Mouse (Mus musculus): ENCODE results near the gene Pfkm.
A peak's percentile ranks its signal among the peaks of the same experiment; 100 is the strongest.

Gene Pfkm

GRCm38 (mm10) chr15:98134666-98135065 is 42.3 kb downstream of the Pfkm start:
- no peak for ATAC-seq (ENCODE audit: insufficient number of reproducible peaks, low FRiP score, low TSS enrichment)

GRCm38 (mm10) chr15:98135671-98136070 is 43.3 kb downstream of the Pfkm start:
- ATAC-seq (ENCODE audit: insufficient number of reproducible peaks, low FRiP score, low TSS enrichment) = no peak

DNA sequence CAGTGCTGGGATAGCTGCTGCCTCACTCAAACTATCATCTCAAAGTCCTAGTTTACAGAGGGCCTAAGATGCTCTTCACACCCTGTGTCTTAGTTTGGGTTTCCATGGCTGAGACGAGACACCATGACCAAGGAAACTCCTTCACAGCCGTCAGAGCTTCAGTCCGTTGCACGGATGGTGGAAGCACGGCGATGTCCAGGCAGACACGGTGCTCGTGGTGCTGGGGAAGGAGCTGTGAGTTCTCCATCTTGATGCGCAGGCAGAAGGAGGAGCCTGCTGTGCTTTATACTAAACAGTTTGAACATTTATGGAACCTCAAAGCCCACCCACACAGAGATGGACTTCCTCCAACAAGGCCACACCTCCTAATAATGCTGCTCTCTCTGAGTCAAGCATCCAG is 44.5 kb downstream of the Pfkm start:
- ATAC-seq (ENCODE audit: insufficient number of reproducible peaks, low FRiP score, low TSS enrichment) = no peak

- no peak for ATAC-seq (ENCODE audit: insufficient number of reproducible peaks, low FRiP score, low TSS enrichment)
These were observed 47.4 kb downstream of the Pfkm start for GRCm38 (mm10) chr15:98139763-98140162.

- no peak for ATAC-seq (ENCODE audit: insufficient number of reproducible peaks, low FRiP score, low TSS enrichment)
These were observed 48.4 kb downstream of the Pfkm start for GRCm38 (mm10) chr15:98140809-98141208.

GRCm38 (mm10) chr15:98142515-98142914 is 50.1 kb downstream of the Pfkm start:
- no peak for ATAC-seq (ENCODE audit: insufficient number of reproducible peaks, low FRiP score, low TSS enrichment)

DNA sequence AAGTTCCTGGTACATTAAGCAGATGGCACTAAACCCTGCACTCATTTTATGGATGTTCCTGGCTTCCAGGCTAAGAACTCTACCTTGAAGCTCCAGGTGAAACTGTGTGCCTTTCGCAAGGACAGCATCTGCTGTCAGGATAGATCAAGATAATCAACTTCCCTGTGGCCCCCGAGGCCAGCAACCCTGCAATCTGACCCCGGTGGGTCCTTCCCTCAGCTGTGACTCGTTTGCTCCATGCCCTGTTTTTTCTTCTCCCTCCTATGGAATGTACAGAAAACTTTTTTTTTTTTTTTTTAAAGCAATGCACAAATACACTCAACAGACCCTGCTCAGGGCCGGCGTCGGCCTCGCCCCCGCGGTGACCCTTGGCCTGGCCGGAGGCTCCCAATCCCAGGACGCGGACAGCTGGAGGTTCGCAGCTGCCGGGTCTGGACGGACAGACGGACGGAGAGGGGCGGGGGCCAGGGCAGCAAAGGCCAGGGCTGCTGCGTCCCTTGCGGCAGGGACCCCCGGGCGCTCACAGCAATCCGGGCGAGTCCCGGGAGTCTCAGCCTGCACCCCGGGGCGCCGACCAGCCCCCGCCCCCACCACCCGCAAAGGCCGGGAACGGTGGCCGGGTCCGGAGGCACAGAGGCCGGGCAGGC is 52.6 kb downstream of the Pfkm start:
- ATAC-seq (ENCODE audit: insufficient number of reproducible peaks, low FRiP score, low TSS enrichment) = no peak

GRCm38 (mm10) chr15:98145559-98146181 is 53.3 kb downstream of the Pfkm start:
- ATAC-seq (ENCODE audit: insufficient number of reproducible peaks, low FRiP score, low TSS enrichment) = peak; percentile 91

DNA sequence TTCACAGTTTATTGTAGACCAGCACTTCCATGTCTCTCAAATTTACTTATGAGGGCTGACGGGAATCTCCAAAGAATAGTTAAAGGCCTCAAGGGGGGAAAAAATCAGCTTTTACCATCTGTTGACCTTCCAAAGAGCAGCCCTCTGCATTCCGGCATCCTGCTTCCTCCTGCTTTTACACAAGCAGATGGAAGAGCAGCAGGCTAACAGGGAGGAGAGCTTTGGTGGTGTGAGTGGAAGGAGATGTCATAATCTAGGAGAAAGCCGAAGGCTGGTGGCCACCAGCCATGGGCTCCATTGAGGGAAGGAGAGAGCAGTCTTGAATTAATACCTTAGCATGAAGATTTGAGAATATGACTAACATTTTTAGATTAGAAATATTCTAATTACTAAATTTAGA is 56.0 kb downstream of the Pfkm start:
- peak; percentile 89 for ATAC-seq (ENCODE audit: insufficient number of reproducible peaks, low FRiP score, low TSS enrichment)

DNA sequence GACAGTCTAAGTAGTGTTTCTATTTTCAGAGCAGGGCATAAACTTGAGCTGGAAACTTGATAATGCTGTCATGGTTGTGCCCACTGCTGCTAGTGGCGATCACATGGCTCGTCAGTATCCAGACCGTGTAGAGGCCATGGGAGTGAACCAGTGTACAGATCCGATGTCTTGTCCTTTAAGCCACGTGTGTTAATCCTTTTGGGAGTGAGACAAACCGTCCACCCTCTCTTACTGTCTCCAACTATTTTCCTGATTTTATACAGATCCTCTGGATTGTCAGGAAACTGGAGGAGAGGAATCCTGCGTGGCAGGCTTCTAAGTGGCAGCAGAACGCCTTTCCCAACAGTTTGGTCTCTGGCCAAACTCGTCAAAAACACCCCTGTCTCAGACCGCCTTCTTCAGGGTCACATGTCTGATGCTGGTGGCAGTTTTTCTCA is 56.8 kb downstream of the Pfkm start:
- ATAC-seq (ENCODE audit: insufficient number of reproducible peaks, low FRiP score, low TSS enrichment) = no peak

DNA sequence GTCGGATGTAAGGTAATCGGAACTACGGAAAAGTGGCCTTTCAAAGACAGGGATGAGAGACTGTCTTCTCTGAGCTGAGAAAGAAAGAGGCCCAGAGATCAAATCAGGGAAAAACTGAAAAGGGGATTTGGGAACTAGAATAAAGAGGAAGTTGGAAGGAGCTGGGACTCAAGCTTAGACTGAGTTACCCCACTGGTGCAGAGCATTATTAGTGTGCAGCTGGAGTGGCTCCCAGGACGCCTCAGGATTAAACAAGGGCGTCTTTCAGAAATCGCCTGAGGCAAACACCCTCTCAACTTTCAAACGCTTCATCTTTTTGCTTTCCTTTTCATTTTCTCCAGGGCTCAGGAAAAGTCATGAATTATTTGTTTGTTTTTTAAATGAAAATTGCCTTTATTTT is 60.5 kb downstream of the Pfkm start:
- ATAC-seq (ENCODE audit: insufficient number of reproducible peaks, low FRiP score, low TSS enrichment) = no peak

DNA sequence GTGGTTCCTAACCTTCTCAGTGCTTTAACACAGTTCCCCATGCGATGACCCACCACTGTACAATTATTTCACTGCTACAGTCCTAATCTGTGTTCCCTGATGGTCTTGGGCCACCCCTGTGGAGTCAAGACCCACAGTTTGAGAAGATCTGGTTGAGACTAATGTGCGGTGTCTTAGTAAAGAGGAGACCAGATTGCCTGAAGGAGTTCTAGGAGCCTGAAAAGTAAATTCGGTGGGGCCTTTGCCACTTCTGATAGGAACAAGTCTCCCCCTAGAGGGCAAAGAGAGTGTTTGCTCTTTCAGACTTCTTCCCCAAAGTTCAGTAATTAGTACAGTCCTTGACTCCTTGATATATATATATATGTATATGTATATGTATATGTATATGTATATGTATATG is 61.2 kb downstream of the Pfkm start:
- peak; percentile 40; the same call in 1 of the 2 replicates for ATAC-seq (ENCODE audit: insufficient number of reproducible peaks, low FRiP score, low TSS enrichment)

- no peak for ATAC-seq (ENCODE audit: insufficient number of reproducible peaks, low FRiP score, low TSS enrichment)
These were observed 61.8 kb downstream of the Pfkm start for GRCm38 (mm10) chr15:98154146-98154545.

DNA sequence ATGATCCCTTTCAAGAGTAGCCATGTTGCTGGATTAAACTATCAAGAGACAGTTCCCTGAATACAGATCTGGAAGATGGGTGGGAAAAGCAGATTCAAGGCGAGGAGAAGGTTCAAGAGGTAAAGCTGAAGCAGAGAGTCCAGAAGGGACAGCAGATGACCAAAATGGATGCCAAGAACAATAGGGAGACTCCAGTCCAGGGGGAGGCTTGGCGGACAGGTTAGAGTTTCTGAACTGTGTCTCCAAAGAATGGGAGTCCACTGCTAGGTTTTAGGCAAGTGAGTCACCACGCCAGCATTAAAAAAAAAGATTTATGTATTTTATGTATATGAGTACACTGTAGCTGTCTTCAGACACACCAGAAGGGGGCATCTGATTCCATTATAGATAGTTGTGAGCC is 62.2 kb downstream of the Pfkm start:
- no peak for ATAC-seq (ENCODE audit: insufficient number of reproducible peaks, low FRiP score, low TSS enrichment)

DNA sequence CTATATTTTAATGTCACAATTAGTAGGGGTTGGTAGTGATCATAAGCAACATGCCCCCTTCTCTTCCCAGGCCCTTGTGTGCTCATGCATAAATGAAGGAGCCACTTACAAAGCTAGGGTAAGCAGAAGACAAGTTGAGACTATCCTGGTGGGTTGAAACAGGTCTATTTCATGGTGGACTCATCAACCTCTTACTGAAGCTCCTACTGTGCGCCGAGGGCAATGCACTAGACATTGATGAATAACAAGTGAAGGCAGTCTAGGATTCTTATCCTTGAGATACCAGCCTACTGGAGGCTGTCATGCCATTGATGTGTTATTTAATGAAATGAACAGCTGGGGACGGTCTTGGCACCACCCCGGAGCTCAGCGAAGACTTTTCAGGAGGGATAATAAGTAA is 62.9 kb downstream of the Pfkm start:
- ATAC-seq (ENCODE audit: insufficient number of reproducible peaks, low FRiP score, low TSS enrichment) = no peak

DNA sequence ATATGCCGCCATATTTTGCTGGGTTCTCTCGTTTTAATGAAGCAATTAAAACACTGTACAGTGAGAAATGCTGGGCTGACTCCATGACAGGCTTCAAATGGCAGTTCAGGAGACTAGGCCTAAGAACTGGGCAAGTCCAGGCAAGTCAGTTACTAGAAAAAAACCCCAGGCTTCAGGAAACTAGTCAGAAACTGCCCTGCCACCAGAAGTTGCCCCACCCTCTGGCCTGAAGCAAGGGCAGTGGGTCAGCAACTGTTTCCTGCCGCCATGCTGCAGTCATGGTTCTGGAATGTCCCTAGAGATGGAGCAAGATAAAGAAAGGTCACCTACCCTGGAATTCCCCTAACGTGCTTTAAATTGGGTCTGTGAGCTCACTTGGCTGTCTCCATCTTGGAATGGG is 63.6 kb downstream of the Pfkm start:
- no peak for ATAC-seq (ENCODE audit: insufficient number of reproducible peaks, low FRiP score, low TSS enrichment)

DNA sequence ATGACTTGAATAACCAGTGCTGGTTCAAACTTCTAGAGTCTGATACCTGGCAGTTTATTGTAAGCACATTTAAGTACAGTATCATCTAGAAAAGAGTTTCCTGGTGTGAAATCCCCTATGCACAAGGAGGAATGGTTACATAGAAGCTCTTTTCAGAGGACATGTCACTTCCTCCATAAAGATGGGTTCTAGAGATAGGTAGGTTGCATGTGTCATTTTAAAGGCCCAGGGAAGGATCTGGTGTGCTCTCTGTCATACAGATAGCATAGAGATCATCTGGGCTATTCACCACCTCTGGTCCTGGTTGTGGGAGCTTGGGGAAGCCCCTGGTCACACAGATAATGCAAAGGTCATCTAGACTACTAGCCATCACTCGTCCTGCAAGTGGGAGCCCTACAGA is 64.9 kb downstream of the Pfkm start:
- no peak for ATAC-seq (ENCODE audit: insufficient number of reproducible peaks, low FRiP score, low TSS enrichment)

- no peak for ATAC-seq (ENCODE audit: insufficient number of reproducible peaks, low FRiP score, low TSS enrichment)
These were observed 68.8 kb downstream of the Pfkm start for GRCm38 (mm10) chr15:98161026-98161805.

DNA sequence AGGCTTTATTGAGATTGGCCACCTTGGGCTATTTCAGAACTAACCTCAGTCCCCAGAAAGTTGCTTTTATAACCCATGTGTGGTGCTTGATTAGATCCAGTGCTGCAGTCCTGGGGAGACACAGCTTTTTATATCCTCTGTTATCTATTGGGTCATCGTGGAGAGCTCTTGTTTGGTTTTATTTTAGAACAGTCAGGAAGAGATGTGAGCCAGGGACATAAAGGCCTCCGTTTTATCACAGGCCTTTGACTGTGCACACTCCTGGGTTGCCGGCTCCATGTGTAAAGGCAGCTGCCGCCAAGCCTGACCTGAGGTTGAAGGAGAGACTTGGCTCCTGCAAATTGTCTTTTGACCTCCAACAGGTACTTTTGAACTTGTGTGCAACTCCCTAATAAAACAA is 70.2 kb downstream of the Pfkm start:
- no peak for ATAC-seq (ENCODE audit: insufficient number of reproducible peaks, low FRiP score, low TSS enrichment)

- no peak for ATAC-seq (ENCODE audit: insufficient number of reproducible peaks, low FRiP score, low TSS enrichment)
These were observed 73.1 kb downstream of the Pfkm start, which contains the start of gene Asb8 for GRCm38 (mm10) chr15:98165525-98165924. Gene Asb8 (minus strand): TSS chr15:98165625.

DNA sequence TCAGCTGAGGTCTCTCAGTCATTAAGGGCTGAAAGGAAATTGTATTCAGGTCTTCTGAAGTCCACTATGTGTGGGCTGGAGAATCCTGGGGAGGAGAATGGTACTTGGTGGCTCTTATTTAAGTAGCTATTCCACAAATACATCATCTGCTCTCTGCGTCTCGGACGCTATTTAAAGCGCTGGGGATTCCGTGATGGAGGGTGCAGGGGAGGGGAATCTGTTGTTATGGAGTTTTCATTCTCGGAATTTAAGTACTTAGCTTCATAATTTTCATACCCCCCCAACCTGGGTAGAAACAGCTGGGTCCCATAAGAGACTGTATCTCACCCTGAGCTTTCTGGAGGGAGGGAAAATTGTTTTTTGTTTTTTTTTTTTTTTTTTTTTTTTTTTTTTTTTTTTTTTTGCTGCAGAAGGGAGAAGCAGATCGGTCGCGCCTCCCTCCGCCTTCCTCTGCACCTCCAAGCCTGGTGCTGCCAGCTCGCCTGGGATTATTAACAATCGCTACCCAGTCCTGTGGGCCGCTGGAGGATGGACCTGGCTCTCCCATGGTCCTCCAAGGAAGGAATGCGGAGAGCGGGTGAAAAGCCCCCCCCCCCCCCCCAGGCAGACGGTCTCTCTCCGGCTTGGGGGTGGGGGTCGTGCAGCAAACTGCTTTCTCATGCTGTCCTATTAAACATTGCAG is 74.7 kb downstream of the Pfkm start, which contains the start of gene Ccdc184:
TSS of gene Ccdc184 (plus strand) at position 196 of the 682 bp plus-strand sequence.
- ATAC-seq (ENCODE audit: insufficient number of reproducible peaks, low FRiP score, low TSS enrichment) = peak; percentile 65

All from cerebellum, adult (tissue).